Mouse (Mus musculus) naive thymus-derived CD4-positive, alpha-beta T cell, adult 2 months (primary cell): ENCODE measurements at regions not wholly inside any gene's neighbourhood (a gene's known extent, or its start where the extent isn't known, plus 50 kb on each side); places are given as distances from the start of the nearest gene placed in this dataset.

ENCODE experiments used
- DNase-seq: peaks from one replicate; pipeline ENCODE4 v3.0.0-alpha.2; 2011; ENCODE audit warnings: low read depth

DNA sequence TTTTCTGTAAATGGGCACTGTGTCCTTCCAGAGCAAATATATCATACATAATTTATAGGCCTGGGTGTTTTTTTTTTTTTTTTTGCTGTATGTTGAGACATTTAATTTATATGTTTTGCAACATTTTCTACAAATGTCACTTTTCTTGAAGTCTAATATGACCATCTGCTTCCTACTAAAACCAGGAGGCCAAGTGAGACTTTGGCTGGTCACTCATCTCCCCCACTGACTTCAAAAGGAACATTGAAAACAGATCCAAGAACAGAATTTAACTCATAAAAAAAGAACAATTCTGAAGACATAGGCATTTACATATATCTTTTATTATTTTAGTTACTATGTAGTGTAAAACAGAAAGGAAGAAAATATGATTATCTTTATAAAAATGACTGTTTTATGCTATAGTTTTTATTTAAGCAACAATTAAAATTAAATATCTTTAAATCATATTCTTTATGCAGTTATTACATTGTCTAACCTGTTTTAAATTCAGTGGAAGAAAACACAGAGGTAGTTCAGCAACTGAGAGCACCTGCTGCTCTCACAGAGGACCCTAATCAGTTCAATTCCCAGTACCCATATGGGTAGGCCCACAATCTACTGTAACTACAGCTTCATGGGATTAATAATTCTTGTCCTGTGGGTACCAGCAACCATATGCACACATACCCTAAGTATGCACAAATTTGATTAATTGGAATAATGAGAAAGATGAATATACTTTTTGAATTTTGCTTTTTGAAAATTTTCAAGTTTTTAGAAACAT is 592.5 kb downstream of the Etv1 start:
- no peak for DNase-seq

DNA sequence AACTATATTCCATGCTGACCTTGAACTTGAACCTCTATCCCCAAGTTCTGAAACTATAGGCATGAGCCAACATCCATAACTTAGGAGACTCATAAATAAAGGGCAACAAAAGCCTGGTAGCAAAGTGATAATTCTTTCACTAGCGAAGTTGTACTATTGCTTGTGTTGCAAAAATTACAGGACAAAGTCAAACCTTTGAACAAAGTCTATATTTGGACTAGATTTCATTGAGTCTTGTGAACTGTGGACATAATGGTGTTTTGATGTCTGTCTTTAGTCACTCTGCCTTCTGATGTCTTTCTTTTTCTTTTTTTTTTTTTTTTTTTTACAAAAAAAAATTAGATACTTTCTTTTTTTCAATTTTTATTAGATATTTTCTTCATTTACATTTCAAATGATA is 594.5 kb downstream of the Etv1 start:
- no peak for DNase-seq
